Mouse (Mus musculus) cerebellum, postnatal 25 days (tissue): Measurements from ENCODE around the gene Clmn.

Experiments used
- DNase-seq, 2 experiments: peaks; one replicate each; pipeline ENCODE4 v3.0.0; 2021; ENCODE audit warnings: mixed read lengths in 2 of 2

Clmn gene

GRCm38 (mm10) chr12:104864439-104865165 is at the start of gene Clmn:
Gene Clmn (minus strand): TSS chr12:104865076.
- peak; percentile 34 to 58 for DNase-seq

GRCm38 (mm10) chr12:104912990-104913389 is 48.1 kb upstream of the Clmn start:
- no peak for DNase-seq

GRCm38 (mm10) chr12:104912281-104912933 is 47.5 kb upstream of the Clmn start:
- DNase-seq: peak in 1 of 2 experiments; percentile 45

GRCm38 (mm10) chr12:104909750-104910149 is 44.9 kb upstream of the Clmn start:
- DNase-seq: no peak

- no peak for DNase-seq
These were observed 44.1 kb upstream of the Clmn start for GRCm38 (mm10) chr12:104908986-104909385.

GRCm38 (mm10) chr12:104908024-104908781 is 43.3 kb upstream of the Clmn start:
- peak in 1 of 2 experiments; percentile 1 for DNase-seq

GRCm38 (mm10) chr12:104907133-104907532 is 42.3 kb upstream of the Clmn start:
- no peak for DNase-seq

GRCm38 (mm10) chr12:104904138-104904537 is 39.3 kb upstream of the Clmn start:
- no peak for DNase-seq

- DNase-seq: no peak
These were observed 37.6 kb upstream of the Clmn start for GRCm38 (mm10) chr12:104902392-104903053.

GRCm38 (mm10) chr12:104901320-104901719 is 36.4 kb upstream of the Clmn start:
- DNase-seq: peak; percentile 26 to 57

GRCm38 (mm10) chr12:104899835-104900234 is 35.0 kb upstream of the Clmn start:
- peak; percentile 62 to 76 for DNase-seq

GRCm38 (mm10) chr12:104899161-104899560 is 34.3 kb upstream of the Clmn start:
- DNase-seq: no peak

GRCm38 (mm10) chr12:104898718-104899117 is 33.8 kb upstream of the Clmn start:
- DNase-seq: peak in 1 of 2 experiments; percentile 26

- DNase-seq: no peak
These were observed 32.3 kb upstream of the Clmn start for GRCm38 (mm10) chr12:104897051-104897618.

GRCm38 (mm10) chr12:104896640-104897039 is 31.8 kb upstream of the Clmn start:
- DNase-seq: no peak

GRCm38 (mm10) chr12:104892245-104892644 is 27.4 kb upstream of the Clmn start:
- no peak for DNase-seq

- DNase-seq: no peak
These were observed 25.2 kb upstream of the Clmn start for GRCm38 (mm10) chr12:104890066-104890465.

GRCm38 (mm10) chr12:104886104-104886503 is 21.2 kb upstream of the Clmn start:
- DNase-seq: no peak

- no peak for DNase-seq
These were observed 17.7 kb upstream of the Clmn start for GRCm38 (mm10) chr12:104882533-104882932.

- no peak for DNase-seq
These were observed 17.2 kb upstream of the Clmn start for GRCm38 (mm10) chr12:104882061-104882460.

- DNase-seq: no peak
These were observed 16.7 kb upstream of the Clmn start for GRCm38 (mm10) chr12:104881518-104882060.

- DNase-seq: no peak
These were observed 15.5 kb upstream of the Clmn start for GRCm38 (mm10) chr12:104880367-104880766.
